Mouse (Mus musculus): ENCODE results near the gene Tas2r119.
"Not testable (repeated sequence)": the region's sequence is repeated elsewhere in the genome, so short reads cannot be mapped to it uniquely, and the experiment has no call there.

The Tas2r119 gene

GRCm38 (mm10) chr15:32176989-32177388 is at the start of gene Tas2r119:
Tas2r119 (plus strand) TSS chr15:32177289.
- DNase-seq (ENCODE audit: low spot score), result no peak

GRCm38 (mm10) chr15:32132315-32132714 is 44.8 kb upstream of the Tas2r119 start:
- DNase-seq (ENCODE audit: low spot score), result no peak

DNA sequence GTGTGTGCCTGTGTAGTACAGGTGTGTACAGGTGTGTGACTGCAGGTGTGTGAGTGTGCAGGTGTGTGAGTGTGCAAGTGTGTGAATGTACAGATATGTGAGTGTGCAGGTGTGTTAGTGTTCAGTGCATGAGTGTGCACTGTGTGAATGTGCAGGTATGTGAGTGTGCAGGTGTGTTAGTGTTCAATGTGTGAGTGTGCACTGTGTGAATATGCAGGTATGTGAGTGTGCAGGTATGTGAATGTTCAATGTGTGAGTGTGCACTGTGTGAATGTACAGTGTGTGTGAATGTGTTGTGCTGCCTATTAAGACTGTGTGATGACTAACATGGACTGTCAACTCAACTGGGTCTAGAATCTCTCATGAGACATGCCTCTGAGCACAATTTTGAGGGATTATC is 35.4 kb upstream of the Tas2r119 start:
- DNase-seq (ENCODE audit: low spot score), result no peak

DNA sequence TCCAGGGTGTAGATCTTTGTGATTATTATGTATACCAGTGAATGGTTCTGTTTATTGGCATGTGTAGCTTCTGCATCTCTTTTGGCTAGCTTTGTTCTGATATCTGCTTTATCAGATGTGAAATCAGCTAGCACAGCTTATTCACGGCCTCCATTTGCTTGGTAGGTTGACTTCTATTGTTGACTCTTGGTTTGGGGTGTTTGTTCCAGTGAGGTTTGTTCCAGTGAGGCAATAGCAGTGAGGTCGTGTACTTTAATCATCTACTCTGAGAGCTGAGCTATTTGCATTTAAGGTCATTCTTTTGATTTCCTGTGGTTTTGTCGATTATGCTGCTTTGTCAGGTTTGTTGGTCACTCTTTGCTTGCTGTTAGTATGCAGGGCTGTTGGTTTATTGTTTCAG is 32.8 kb upstream of the Tas2r119 start:
- no peak for DNase-seq (ENCODE audit: low spot score)

DNA sequence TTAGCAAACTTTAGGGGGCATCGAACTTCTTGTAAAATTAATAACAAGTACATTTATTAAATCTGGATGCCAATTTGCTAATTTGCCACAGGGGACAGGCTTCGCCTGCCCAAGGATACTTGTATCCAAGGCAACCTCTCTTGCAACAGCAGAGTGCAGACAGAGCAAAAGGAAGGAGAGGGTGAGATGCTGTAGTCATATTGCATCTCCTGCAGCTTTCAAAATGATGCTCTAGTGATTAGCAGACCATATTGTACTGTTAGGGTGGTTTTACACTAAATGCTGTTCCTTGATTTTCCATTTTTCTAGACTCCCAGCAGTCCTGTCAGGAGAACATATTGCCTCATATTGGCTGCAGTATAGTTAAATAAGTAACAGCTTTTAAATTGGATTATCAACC is 23.7 kb upstream of the Tas2r119 start:
- no peak for DNase-seq (ENCODE audit: low spot score)

DNA sequence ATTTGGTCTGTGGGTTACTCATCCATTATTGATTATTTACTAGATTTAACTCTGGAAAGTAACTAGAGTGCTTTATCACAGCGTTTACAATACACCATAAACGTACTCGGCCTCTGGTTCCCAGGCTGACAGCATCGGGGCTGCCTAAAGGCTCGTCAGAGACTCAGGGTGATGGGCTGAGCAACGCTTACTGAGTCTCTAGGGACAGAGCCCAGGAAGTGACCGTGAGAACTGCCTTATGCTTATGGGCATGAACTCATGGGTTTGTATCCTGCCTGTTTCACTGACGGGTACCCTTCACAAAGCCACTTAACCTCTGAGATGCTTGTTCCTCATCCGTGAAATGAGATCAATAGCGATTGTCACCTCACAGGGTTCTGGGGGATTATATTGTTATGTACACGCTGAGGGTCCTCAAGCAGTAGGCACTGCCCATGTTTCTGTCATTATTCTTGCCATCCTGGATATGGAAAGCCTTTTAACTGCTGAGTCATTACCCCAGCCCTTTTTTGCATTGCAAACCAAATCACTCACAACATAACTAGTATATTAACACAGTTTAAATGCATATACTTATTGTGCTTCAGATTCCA is 23.1 kb upstream of the Tas2r119 start:
- DNase-seq (ENCODE audit: low spot score), result no peak

GRCm38 (mm10) chr15:32156126-32156525 is 21.0 kb upstream of the Tas2r119 start:
- no peak for DNase-seq (ENCODE audit: low spot score)

DNA sequence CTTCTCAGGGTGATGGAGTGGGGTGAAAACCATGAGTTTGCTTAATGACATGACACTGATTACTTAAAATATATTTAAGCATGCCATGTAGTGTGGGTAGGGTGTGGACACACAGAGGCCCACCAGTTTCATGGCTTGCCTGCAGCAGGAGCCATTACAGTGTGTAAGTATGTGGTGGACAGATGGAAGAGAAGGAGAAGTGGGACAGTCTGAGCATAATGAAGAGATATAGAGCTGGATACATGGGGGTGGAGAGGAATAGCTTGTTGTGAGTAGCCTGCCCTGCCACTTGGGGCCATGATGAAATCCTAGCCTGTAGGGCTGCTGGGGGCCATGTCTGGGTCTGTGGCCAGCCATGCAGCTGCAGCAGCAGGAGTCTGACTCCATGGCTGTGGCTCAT is 16.8 kb upstream of the Tas2r119 start:
- DNase-seq (ENCODE audit: low spot score), result no peak

GRCm38 (mm10) chr15:32171764-32172163 is 5.3 kb upstream of the Tas2r119 start:
- no peak for DNase-seq (ENCODE audit: low spot score)

DNA sequence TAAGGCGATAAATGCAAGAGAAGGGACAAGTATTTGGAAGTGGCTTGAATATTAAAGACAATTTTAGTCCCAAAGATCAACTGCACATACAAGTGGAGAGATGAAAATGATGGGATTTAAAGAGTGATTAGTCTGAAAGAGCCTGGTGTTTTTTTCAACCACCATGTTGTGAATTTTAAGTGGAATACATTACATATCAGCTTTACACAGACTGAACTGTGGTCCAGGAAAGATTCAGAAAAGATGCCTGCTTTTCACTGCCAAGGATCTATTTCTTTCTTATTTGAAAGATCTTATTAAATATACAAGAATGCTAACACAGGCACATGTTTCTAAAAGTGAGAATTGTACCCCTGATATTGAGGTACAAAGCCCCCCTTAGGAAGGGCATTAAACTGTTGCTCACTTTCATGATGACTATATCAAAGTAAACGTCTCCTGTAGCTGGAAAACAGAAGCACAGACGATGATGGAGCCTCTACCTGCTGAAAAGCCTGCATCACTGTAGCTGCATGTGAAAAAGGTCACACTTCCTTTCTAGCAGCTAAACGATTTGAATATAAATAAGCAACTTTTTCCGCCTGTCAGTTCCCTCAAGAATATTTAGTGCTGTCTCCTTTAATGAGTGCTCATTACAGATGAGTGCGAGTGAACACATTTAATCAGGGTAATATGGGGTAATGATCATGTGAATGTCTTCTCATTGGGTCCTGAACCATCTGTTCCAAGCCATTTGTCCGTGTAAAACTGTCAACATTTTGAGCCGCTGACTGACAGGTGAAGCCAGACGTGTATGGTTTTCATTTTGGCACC is 4.7 kb upstream of the Tas2r119 start:
- no peak for DNase-seq (ENCODE audit: low spot score)

- no peak for DNase-seq (ENCODE audit: low spot score)
Measured at GRCm38 (mm10) chr15:32172988-32173329, 4.1 kb upstream of the Tas2r119 start.

- DNase-seq (ENCODE audit: low spot score), result no peak
Measured at GRCm38 (mm10) chr15:32180010-32180725, 3.1 kb downstream of the Tas2r119 start.

DNA sequence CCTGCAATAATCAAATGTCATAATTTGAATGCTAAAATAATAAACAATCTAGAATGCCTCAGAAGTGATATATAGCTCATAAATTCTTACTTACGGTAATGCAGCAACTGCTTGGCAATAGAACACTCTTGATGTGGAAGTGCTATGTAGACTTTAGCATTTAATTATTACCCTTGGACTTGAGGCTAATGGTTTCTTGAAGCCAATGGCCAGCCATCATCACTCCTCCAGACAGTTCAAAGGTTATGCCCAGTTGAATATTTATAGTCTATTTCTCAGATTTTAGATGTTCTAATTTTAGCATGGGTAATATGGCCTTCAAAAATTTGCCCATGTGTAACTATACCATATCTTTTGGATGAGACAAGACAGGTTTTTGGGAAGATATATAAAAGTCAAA is 4.9 kb downstream of the Tas2r119 start:
- DNase-seq (ENCODE audit: low spot score), result no peak

DNA sequence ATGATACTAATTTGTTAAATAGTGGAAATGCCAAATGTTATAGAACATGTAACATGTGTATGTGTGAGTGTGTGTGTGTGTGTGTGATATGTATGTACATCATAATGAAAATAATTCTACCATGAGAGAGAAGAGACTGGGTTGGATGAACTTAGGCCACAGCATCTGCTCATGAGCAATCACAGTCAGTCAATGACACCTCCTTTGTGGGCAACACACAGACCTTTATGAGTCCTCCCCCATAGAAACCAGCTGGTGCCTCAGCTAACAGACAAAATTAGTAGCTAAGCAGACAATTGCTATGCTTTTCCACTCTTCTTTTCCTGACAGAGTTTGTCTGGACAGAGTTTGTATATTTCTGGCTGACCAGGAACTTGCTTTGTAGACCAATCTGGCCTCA is 7.9 kb downstream of the Tas2r119 start:
- no peak for DNase-seq (ENCODE audit: low spot score)

- no peak for DNase-seq (ENCODE audit: low spot score)
Measured at GRCm38 (mm10) chr15:32189879-32190278, 12.8 kb downstream of the Tas2r119 start.

DNA sequence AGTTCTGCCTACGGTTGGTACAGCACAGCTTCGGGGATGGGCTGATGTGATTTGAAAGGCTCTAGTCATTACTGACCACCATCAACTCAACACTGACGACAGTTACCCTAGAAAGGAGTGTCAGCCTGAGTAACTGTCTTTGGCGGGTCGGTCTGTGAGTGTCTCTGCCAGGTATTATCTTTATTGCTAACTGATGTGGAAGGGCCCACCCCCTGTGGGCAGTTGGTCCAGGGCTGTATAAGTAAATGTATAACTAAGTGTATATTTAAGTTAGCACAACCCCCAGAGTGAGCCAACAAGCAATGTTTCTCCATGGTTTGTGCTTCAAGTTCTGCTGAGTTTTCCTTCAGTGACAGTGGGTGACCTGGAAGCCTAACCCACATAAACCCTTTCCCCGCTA is 13.3 kb downstream of the Tas2r119 start:
- DNase-seq (ENCODE audit: low spot score), result no peak

DNA sequence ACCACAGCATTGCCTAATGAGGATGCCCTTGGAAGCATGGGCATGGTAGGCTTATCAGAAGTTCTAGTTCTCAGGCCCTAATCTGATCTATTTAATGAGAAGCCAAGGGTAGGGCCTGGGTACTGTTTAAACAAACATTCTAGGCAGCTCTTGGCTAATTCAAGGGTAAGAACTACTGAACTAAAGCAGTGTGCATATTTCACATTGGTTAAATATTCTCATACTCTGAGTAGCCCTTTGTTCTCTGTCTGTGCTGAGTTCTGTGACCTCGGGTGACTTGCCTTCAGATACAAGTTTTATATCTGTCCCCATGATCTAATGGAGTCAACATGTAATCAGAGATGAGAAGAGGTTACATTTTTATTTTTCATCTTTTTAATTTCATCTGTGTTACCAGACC is 15.9 kb downstream of the Tas2r119 start:
- no peak for DNase-seq (ENCODE audit: low spot score)

DNA sequence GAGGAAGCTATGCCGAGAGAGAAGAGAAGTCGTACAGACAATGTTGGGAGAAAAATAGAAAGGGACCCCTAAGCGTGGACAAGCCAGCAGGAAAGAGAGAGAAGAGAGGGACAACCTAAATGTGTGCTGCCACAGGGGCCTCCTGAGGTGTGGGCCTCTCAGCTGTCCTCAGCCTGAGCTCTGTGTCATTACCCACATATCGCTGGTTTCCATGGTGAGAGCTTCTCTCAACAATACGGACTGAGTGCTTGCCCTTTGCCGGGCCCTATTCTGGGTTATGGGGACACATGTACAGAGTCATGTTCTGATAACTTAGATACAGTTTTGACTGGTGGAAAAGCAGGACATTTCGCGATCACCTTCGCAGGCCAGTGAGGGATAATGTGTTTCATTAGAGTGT is 21.0 kb downstream of the Tas2r119 start:
- no peak for DNase-seq (ENCODE audit: low spot score)

- DNase-seq (ENCODE audit: low spot score), result no peak
Measured at GRCm38 (mm10) chr15:32198561-32198960, 21.5 kb downstream of the Tas2r119 start.

DNA sequence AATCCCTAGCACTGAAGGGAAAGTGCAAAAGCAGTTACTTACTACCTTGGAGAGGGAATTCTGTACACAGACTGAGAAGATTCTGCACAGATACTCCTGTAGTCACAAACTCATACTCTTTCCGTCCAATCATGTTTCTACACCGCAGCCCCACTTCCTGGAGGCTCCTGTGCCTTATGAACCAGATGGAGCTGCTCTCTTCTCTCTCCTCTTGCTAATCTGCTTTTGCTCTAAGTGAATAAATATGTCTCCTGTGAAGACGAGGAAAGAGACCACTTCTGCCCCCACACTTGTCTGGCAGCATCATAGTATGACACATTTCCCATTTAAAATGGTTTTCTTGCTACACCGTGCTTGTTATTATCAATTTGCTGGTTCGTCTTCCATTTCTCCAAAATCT is 26.2 kb downstream of the Tas2r119 start:
- DNase-seq (ENCODE audit: low spot score), result no peak

DNA sequence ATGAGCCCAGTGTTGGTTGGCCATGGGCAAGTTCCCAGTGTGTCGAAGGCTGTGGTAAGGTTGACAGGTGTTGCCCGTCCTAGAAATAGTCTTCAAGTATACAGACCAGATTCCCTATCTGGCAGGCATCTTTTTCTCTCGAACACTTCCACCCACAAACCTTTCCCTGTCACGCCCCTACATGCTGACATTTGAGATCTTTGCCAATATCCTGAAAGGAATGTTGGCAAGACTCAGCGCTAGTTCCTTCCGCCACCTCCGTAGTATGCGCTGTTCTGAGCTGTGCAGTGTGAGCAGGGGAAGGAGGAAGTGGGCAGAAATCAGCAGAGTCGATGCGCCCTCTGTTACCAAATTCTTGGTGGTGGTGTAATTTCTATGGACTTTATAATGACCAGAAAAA is 27.8 kb downstream of the Tas2r119 start:
- no peak for DNase-seq (ENCODE audit: low spot score)

GRCm38 (mm10) chr15:32214687-32215086 is 37.6 kb downstream of the Tas2r119 start:
- DNase-seq (ENCODE audit: low spot score), result not testable (repeated sequence)

GRCm38 (mm10) chr15:32223028-32223427 is 45.9 kb downstream of the Tas2r119 start:
- no peak for DNase-seq (ENCODE audit: low spot score)

Data from ovary, postnatal 10 days (tissue).